Mouse (Mus musculus) forebrain, embryonic 11.5 days (tissue): ENCODE measurements at regions not wholly inside any gene's neighbourhood (a gene's known extent, or its start where the extent isn't known, plus 50 kb on each side); places are given as distances from the start of the nearest gene placed in this dataset.

Experiments used
- ATAC-seq: fragments of 200-750 bp; cut with Nextera tagmentation; replicated peaks from 2 replicates; pipeline ENCODE4 v1.8.0; 2017; ENCODE audit warnings: moderate TSS enrichment; ENCODE audit not compliant: low FRiP score
- DNase-seq: peaks from one replicate; pipeline ENCODE4 v3.0.0-alpha.2; 2017; ENCODE audit warnings: low spot score
- H3K27ac ChIP-seq: fragments of 300-500 bp; sonication (generic); 2 replicates; pipeline ENCODE4 v1.5.1; 2014; ENCODE audit warnings: low read depth, low read length
- H3K27me3 ChIP-seq: fragments of 300-500 bp; sonication (generic); 2 replicates; pipeline ENCODE4 v1.6.1; 2014; ENCODE audit warnings: mild to moderate bottlenecking, low read length, mixed read lengths; ENCODE audit not compliant: control insufficient read depth, insufficient read depth
- H3K36me3 ChIP-seq: fragments of 300-500 bp; sonication (generic); 2 replicates; pipeline ENCODE4 v1.6.1; 2014; ENCODE audit warnings: mild to moderate bottlenecking, low read length, moderate library complexity, mixed read lengths; ENCODE audit not compliant: control insufficient read depth, insufficient read depth
- H3K4me1 ChIP-seq: fragments of 300-500 bp; sonication (generic); replicated peaks from 2 replicates; pipeline ENCODE4 v1.6.1; 2014; ENCODE audit warnings: low read length, mixed read lengths; ENCODE audit not compliant: control insufficient read depth, insufficient read depth
- H3K4me2 ChIP-seq: fragments of 300-500 bp; sonication (generic); 2 replicates; pipeline ENCODE4 v1.6.1; 2014; ENCODE audit warnings: low read depth, mild to moderate bottlenecking, low read length, moderate library complexity, mixed read lengths; ENCODE audit not compliant: severe bottlenecking
- H3K4me3 ChIP-seq: fragments of 300-500 bp; sonication (generic); 2 replicates; pipeline ENCODE4 v1.5.1; 2014; ENCODE audit warnings: low read depth, low read length
- H3K9ac ChIP-seq: fragments of 300-500 bp; sonication (generic); 2 replicates; pipeline ENCODE4 v1.6.1; 2014; ENCODE audit warnings: low read length
- H3K9me3 ChIP-seq: fragments of 300-500 bp; sonication (generic); 2 replicates; pipeline ENCODE4 v1.6.1; 2016; ENCODE audit warnings: low read length, mixed read lengths; ENCODE audit not compliant: control insufficient read depth
- WGBS: fragments of 180-500 bp; shearing (Covaris S2); extraction: QIAGEN DNeasy Blood & Tissue Kit; methylation state at CpG from one replicate; pipeline ENCODE4 v1.1.7; 2014; 5-methylcytosine and 5-hydroxymethylcytosine counted together

- no peak overlapping the region for H3K4me2 ChIP-seq
- no peak for ATAC-seq
- DNase-seq, result no peak
Measured at GRCm38 (mm10) chr3:131998838-131999613, 86.1 kb upstream of the Dkk2 start.

DNA sequence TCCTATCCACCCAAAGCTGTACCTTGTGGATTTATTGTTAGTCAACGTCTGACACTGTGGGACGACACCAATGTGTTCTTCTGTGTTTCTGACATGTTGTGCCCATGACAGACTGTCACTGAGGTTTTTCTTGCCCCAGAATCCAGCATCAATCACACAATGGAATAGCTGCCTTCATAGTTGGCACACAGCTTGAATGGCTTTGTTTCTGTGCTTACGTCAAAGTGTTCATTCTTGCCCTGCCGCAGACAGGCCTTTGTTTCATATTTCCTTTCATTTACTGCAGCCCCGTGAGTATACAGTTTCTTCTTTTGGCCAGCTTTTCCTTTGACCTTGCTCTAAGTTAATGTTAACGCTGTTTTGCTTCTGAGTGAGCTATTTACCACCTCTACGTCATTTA is 78.9 kb upstream of the Dkk2 start:
- no peak overlapping the region for H3K4me2 ChIP-seq
- no peaks in the 10 kb centered on the region for H3K36me3 ChIP-seq
- H3K9ac ChIP-seq, result no peak overlapping the region
- no peak overlapping the region for H3K27ac ChIP-seq
- H3K4me1 ChIP-seq, result no peaks in the 10 kb centered on the region
- DNase-seq (no peak), ATAC-seq (no peak)
- 54% methylated on average over 7 of the region's 7 CpGs for WGBS
- H3K27me3 ChIP-seq, result no peaks in the 10 kb centered on the region
- no peaks in the 10 kb centered on the region for H3K9me3 ChIP-seq
- no peak overlapping the region for H3K4me3 ChIP-seq

More at GRCm38 (mm10) chr3:131998838-131999613, 86.1 kb upstream of the Dkk2 start:
- Histone ChIP-seq H3K4me3 (no peak overlapping the region), H3K9me3 (no peaks in the 10 kb centered on the region), H3K36me3 (no peaks in the 10 kb centered on the region), H3K27me3 (no peaks in the 10 kb centered on the region), H3K27ac (no peak overlapping the region), H3K9ac (no peak overlapping the region), H3K4me1 (no peaks in the 10 kb centered on the region)
- WGBS, result 63% methylated on average over 6 of the region's 6 CpGs

GRCm38 (mm10) chr3:132006912-132007311 is 78.2 kb upstream of the Dkk2 start:
- WGBS, result 78% methylated on average over 11 of the region's 11 CpGs
- no peaks in the 10 kb centered on the region for H3K27me3 ChIP-seq
- H3K4me2 ChIP-seq, result no peak overlapping the region
- H3K4me3 ChIP-seq, result no peak overlapping the region
- DNase-seq (no peak), ATAC-seq (no peak)
- H3K36me3 ChIP-seq, result no peaks in the 10 kb centered on the region
- H3K4me1 ChIP-seq, result no peaks in the 10 kb centered on the region
- H3K9me3 ChIP-seq, result no peaks in the 10 kb centered on the region
- H3K9ac ChIP-seq, result no peak overlapping the region
- H3K27ac ChIP-seq, result no peak overlapping the region

DNA sequence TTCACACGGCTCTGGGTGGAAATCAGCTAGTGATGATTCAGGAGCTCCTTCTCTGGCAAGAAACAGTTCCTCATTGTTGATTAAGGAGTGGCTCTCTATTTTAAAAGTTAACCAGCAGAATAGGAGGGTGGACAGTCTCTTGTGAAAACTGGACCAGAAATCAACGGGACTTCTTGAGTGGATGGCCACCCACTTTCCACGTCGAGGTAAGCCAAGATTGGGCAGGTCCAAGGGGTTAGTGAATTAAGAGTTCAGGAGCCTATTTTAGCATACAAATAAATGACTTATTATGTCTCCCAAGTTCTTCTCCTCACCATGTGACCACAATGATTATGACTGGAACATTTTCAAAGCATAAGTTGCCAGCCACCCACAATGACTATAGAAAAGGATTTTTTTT is 77.7 kb upstream of the Dkk2 start:
- DNase-seq, result no peak
- Histone ChIP-seq H3K4me3 (no peak overlapping the region), H3K27ac (no peak overlapping the region), H3K27me3 (no peaks in the 10 kb centered on the region), H3K36me3 (no peaks in the 10 kb centered on the region), H3K9me3 (no peaks in the 10 kb centered on the region), H3K4me2 (no peak overlapping the region), H3K9ac (no peak overlapping the region), H3K4me1 (no peaks in the 10 kb centered on the region)
- no peak for ATAC-seq
- WGBS, result 88% methylated on average over 4 of the region's 4 CpGs

DNA sequence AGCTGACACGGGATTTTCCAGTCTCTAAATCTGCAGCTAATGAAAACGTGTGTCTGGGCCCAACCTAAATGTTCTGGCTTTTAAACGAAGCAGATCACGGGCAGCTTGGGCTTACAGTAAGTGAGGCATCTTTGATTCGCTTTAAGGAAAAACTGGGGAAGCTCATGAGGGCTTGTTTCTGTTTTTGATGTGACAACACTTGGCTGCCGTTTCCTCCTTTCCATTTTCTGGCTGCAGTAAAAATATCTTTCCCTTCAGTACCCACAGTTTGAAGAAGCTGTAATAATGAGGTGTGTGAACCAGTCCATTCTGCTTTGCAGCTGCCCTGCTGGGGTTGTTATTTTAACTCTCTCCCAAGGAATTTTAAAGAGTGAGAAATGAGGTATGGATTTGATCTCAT is 69.9 kb upstream of the Dkk2 start:
- Histone ChIP-seq H3K4me1 (peaks cover 7% of the 10 kb centered on the region; the same call in 1 of the 2 replicates), H3K4me2 (no peak overlapping the region), H3K9ac (no peak overlapping the region), H3K27ac (peak overlapping the region; percentile 38; the same call in 1 of the 2 replicates), H3K9me3 (no peaks in the 10 kb centered on the region), H3K4me3 (no peak overlapping the region), H3K36me3 (no peaks in the 10 kb centered on the region), H3K27me3 (no peaks in the 10 kb centered on the region)
- WGBS, result 43% methylated on average over 6 of the region's 6 CpGs
- DNase-seq (no peak), ATAC-seq (no peak)

DNA sequence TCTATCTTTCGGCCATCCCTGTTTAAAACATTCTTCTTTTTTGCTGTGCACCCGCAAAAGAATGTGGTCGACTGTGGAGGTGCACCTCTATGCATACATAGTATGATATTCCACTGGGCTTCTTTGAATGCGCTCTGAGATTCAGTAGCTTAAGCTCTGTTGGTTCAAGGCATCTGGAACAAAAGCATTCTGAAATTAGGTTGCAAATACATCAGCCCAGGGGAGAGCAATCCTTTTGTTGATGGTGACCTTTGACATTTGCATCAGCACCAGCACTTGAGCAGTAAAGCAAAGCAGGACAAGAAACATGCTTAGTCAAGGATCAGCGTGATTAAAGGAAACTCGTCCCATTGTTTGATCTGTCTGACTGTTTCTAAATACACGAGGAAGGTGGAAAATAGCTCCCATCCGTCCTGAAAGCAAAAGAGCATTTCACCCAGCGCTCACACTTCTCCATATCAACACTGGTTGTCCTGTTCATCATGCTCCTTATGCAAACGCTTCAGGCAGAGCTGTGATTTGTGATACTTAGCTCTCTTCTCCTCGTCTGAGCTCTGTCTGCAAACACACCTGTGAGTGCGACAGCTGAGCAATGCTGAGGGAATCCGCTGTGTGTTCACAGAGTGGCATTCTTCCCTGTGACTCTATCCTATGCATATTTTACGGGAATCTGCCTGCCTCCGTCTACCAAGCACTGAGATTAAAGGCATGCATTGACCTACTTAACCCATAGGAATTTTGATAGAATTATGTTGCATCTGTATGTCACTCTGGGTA is 67.4 kb upstream of the Dkk2 start:
- no peak overlapping the region for H3K27ac ChIP-seq
- WGBS, result 12% methylated on average over 15 of the region's 15 CpGs
- no peak overlapping the region for H3K4me2 ChIP-seq
- no peaks in the 10 kb centered on the region for H3K27me3 ChIP-seq
- H3K4me1 ChIP-seq, result peaks cover 7% of the 10 kb centered on the region; the same call in 1 of the 2 replicates
- H3K9ac ChIP-seq, result no peak overlapping the region
- no peaks in the 10 kb centered on the region for H3K36me3 ChIP-seq
- no peaks in the 10 kb centered on the region for H3K9me3 ChIP-seq
- H3K4me3 ChIP-seq, result no peak overlapping the region
- DNase-seq (no peak), ATAC-seq (peak; percentile 62)

DNA sequence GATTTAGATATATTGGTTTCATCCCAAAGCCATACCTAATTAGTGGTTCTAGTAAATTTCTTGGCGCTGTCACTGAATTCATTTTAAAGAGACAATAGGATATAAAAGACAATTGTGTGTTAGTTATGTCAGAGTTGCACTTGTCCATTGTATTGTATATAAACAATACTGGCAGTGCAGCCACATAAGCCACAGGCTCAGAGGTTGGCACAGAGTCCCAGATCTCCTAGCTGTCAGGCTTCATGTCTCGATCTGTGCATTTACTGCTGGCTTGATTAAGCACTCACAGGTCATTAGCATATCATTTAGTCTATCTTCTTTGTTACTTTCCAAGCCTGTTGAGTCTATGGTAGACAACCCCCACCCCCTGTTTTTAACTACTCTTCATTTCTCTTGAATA is 66.6 kb upstream of the Dkk2 start:
- no peaks in the 10 kb centered on the region for H3K27me3 ChIP-seq
- no peaks in the 10 kb centered on the region for H3K9me3 ChIP-seq
- H3K36me3 ChIP-seq, result no peaks in the 10 kb centered on the region
- no peak overlapping the region for H3K4me2 ChIP-seq
- peaks cover 7% of the 10 kb centered on the region; the same call in 1 of the 2 replicates for H3K4me1 ChIP-seq
- no peak overlapping the region for H3K27ac ChIP-seq
- H3K9ac ChIP-seq, result no peak overlapping the region
- 47% methylated on average over 2 of the region's 2 CpGs for WGBS
- peak; percentile 72 for ATAC-seq
- DNase-seq, result no peak
- H3K4me3 ChIP-seq, result no peak overlapping the region

GRCm38 (mm10) chr3:132022032-132022431 is 63.1 kb upstream of the Dkk2 start:
- H3K9me3 ChIP-seq, result no peaks in the 10 kb centered on the region

More at GRCm38 (mm10) chr3:132022032-132022431, 63.1 kb upstream of the Dkk2 start:
- WGBS, result 84% methylated on average over 4 of the region's 4 CpGs
- Histone ChIP-seq H3K9ac (no peak overlapping the region), H3K4me1 (peaks cover 2% of the 10 kb centered on the region; the same call in 1 of the 2 replicates), H3K4me3 (no peak overlapping the region), H3K36me3 (no peaks in the 10 kb centered on the region), H3K27ac (no peak overlapping the region), H3K27me3 (no peaks in the 10 kb centered on the region), H3K4me2 (no peak overlapping the region)
- DNase-seq (no peak), ATAC-seq (no peak)
